Mouse (Mus musculus): ENCODE measurements around the gene Rnd2. TPM values are rescaled to one million over a fixed set of nuclear protein-coding genes. Genes with fewer than 3 reads are reported as not detected.

Gene Rnd2
- polyA plus RNA-seq, 1 experiment from 2014 or later, result 10.3 TPM

DNA sequence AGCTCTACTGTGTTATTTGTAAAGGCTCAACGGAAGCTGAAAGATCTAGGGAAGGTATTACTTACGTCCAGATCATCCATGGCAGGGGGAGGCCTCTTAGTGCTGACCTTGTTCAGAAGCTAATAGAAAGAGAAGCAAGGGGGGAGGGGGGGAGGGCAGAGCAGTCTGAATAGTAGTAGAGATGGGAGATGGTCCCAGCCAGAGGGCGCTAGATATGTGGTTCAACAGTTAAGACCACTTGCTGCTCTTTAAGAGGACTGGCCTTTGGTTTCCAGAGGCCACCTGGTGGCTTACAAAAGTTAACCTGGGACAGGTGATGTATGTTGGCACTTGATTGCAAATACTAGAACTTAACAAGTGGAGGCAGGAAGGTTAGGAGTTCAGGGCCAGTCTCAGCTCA, 45.2 kb upstream of the Rnd2 start:
- H3K4me3 ChIP-seq (replicated peaks; ENCODE audit: low read depth, low read length), result no peak overlapping the region
- H3K36me3 ChIP-seq (ENCODE audit: insufficient read depth, low read length), result no peaks in the 10 kb centered on the region
- no peak overlapping the region for H3K9ac ChIP-seq (ENCODE audit: low read depth, low read length)
- H3K4me1 ChIP-seq (replicated peaks; ENCODE audit: insufficient read depth, low read length), result peaks cover 8% of the 10 kb centered on the region; the same call in 1 of the 2 replicates
- ATAC-seq (replicated peaks; ENCODE audit: low FRiP score, low read depth) (no peak), DNase-seq (ENCODE audit: low spot score) (peak; percentile 51)
- no peaks in the 10 kb centered on the region for H3K9me3 ChIP-seq (replicated peaks; ENCODE audit: low read length)
- H3K4me2 ChIP-seq (ENCODE audit: low read length), result no peak overlapping the region
- peak; percentile 56; the same call in 1 of the 2 replicates for TF ChIP-seq CTCF (IDR thresholded peaks at IDR 0.05; ENCODE audit: low read depth)
- H3K27ac ChIP-seq, result no peak overlapping the region
- WGBS, result 38% methylated on average over 3 of the region's 3 CpGs
- H3K27me3 ChIP-seq (ENCODE audit: insufficient read depth, low read length), result no peaks in the 10 kb centered on the region

DNA sequence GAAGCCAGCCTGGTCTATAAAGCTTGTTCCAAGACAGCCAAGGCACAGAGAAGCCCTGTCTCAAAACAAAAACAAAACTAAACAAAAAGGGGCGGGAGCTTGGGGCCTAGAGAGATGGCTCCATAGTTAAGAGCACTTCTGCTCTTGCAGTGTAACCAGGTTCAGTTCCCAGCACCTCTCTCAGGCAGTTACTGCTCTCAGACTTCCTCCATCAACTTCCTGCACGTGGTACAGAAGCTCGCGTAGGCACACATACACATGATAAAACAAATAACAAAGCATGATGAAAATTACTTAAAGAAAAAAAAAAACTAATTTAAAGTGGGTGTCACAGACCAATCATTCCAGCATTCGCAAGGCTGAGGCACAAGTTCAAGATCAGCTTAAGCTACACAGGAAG, 44.7 kb upstream of the Rnd2 start:
- TF ChIP-seq CTCF (IDR thresholded peaks at IDR 0.05; ENCODE audit: low read depth), result no peak
- ATAC-seq (replicated peaks; ENCODE audit: low FRiP score, low read depth) (no peak), DNase-seq (ENCODE audit: low spot score) (no peak)
- H3K4me1 ChIP-seq (replicated peaks; ENCODE audit: insufficient read depth, low read length), result peaks cover 8% of the 10 kb centered on the region; the same call in 1 of the 2 replicates
- no peak overlapping the region for H3K4me3 ChIP-seq (replicated peaks; ENCODE audit: low read depth, low read length)
- WGBS, result 94% methylated on average over 5 of the region's 5 CpGs
- no peak overlapping the region for H3K4me2 ChIP-seq (ENCODE audit: low read length)
- no peaks in the 10 kb centered on the region for H3K27me3 ChIP-seq (ENCODE audit: insufficient read depth, low read length)
- no peak overlapping the region for H3K9ac ChIP-seq (ENCODE audit: low read depth, low read length)
- H3K27ac ChIP-seq, result no peak overlapping the region
- H3K36me3 ChIP-seq (ENCODE audit: insufficient read depth, low read length), result no peaks in the 10 kb centered on the region
- no peaks in the 10 kb centered on the region for H3K9me3 ChIP-seq (replicated peaks; ENCODE audit: low read length)

DNA sequence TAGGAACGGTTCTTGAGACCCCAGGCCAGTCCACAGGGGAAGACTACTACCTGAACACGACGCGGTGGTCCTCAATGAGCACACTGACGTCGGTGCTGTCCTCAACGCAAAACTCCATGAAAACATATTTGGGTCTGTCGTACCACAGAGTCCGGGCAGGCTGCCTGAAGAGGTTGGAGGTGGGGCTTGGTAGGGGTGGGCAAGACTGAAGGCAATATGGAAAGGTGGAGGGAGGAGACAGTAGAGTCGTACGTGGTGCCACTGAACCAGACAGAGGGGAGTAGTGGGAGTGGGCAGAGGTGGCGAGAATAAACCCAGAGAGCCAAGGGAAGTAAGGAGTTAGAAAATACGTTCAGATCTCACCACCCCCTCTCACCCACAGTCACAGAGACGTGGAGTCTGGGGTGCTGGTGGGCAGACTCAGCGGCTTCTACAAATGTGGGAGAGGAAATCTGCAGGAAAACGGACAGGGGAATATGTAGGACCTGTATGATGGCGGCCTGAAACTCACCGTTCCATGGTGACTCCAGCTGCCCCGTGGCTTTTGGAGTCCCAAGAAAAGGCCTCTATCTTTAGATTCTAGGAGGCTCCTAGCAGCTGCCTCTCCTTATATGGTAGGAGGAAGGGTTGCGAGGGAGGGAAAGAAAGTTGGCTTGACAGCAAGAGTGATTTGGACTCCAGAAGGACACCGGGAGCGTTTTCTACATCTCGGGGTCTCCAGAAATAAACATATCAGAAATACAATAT, 40.5 kb upstream of the Rnd2 start, which contains the start of gene Gm27029:
Gene Gm27029, minus strand, starts transcription at position 692 of the 747 bp plus-strand sequence.
- Histone ChIP-seq H3K9me3 (replicated peaks; ENCODE audit: low read length) (no peaks in the 10 kb centered on the region), H3K27me3 (ENCODE audit: insufficient read depth, low read length) (no peaks in the 10 kb centered on the region), H3K9ac (ENCODE audit: low read depth, low read length) (peak within 1 kb of the TSS; percentile 83), H3K36me3 (ENCODE audit: insufficient read depth, low read length) (0 out of 2 replicates have a peak, but pooled peaks cover 5% of the 10 kb centered on the region), H3K4me1 (replicated peaks; ENCODE audit: insufficient read depth, low read length) (peaks cover 18% of the 10 kb centered on the region; the same call in 1 of the 2 replicates), H3K4me3 (replicated peaks; ENCODE audit: low read depth, low read length) (peak within 1 kb of the TSS; percentile 91), H3K27ac (peak within 1 kb of the TSS; percentile 87), H3K4me2 (ENCODE audit: low read length) (peak within 1 kb of the TSS; percentile 85)
- WGBS, result 3% methylated on average over 23 of the region's 23 CpGs
- DNase-seq (ENCODE audit: low spot score), result peak; percentile 32
- TF ChIP-seq CTCF (IDR thresholded peaks at IDR 0.05; ENCODE audit: low read depth), result no peak
- peak; percentile 47; the same call in 1 of the 2 replicates for ATAC-seq (replicated peaks; ENCODE audit: low FRiP score, low read depth)

DNA sequence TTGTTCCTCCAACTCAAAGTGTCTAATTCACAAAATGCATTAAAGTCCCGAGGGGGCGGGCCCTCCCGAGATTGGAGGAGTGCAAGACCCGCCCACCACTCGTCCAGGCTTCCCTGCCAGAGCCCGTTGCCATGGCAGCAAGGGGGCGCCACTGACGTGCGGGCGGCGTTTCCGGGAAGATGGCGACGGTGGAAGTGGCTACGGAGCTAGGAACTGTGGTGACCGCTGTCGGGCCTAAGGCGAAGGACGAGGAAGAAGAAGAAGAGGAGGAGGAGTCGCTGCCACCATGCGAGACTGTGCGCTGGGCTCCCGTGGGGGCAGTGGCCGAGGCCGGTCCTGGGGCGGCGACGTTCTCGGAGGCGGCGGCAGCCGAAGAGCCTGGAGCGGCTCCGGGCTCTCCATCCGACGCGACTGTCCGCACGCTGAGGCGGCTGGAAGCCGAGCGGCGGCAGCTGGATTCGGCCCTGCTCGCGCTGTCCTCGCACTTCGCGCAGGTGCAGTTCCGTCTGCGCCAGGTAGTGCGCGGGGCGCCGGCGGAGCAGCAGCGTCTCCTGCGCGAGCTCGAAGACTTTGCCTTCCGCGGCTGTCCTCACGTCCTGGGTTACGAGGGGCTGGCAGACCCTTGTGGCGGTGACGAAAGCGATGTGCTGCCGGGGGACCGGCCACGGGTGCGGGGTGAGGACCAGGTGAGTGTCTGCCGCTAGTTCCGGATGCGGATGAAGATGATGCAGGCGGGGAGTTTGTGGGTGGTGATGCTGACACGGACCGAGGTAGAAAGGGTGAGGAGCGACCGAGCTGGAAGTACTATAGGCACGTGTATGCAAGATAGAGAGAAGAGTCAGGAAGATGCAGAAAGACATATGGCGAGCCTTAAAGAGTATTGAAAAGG, 39.6 kb upstream of the Rnd2 start, which contains the start of the genes Rundc1 and Ptges3l:
Gene Rundc1, plus strand, starts transcription at position 161 of the 889 bp plus-strand sequence.
Gene Ptges3l, minus strand, starts transcription at position 409 of the 889 bp plus-strand sequence.
- WGBS, result under 1% methylated on average over 75 of the region's 81 CpGs
- peak; percentile 59 for TF ChIP-seq CTCF (IDR thresholded peaks at IDR 0.05; ENCODE audit: low read depth)
- Histone ChIP-seq H3K9me3 (replicated peaks; ENCODE audit: low read length) (no peaks in the 10 kb centered on the region), H3K36me3 (ENCODE audit: insufficient read depth, low read length) (peaks cover 5% of the 10 kb centered on the region; the same call in 1 of the 2 replicates), H3K27me3 (ENCODE audit: insufficient read depth, low read length) (no peaks in the 10 kb centered on the region), H3K4me2 (ENCODE audit: low read length) (peak within 1 kb of the TSS; percentile 85), H3K4me3 (replicated peaks; ENCODE audit: low read depth, low read length) (peak within 1 kb of the TSS; percentile 91), H3K9ac (ENCODE audit: low read depth, low read length) (peak within 1 kb of the TSS; percentile 83), H3K4me1 (replicated peaks; ENCODE audit: insufficient read depth, low read length) (peaks cover 18% of the 10 kb centered on the region; the same call in 1 of the 2 replicates), H3K27ac (peak within 1 kb of the TSS; percentile 87)
- DNase-seq (ENCODE audit: low spot score), result peak; percentile 99
- peak; percentile 91 for ATAC-seq (replicated peaks; ENCODE audit: low FRiP score, low read depth)

DNA sequence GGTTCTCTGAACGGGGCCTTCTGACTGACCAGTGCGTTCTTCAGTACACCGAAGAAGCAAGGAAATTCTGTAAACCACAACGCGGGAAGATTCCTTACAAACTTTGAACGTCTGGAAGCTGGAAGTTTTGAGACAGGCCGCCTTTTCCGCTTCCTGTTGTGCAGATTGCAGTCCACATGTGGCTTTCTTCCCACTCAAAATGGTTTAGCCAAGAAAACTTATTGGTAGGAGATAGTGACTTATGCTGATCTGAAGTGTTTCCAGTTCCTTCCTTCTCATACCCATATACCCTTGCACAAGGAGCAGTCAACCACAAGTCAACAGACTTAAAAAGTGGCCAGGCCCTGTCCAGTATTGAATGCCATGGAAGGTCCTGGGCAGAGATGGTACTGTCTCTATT, 38.6 kb upstream of the Rnd2 start:
- Histone ChIP-seq H3K9me3 (replicated peaks; ENCODE audit: low read length) (no peaks in the 10 kb centered on the region), H3K36me3 (ENCODE audit: insufficient read depth, low read length) (peaks cover 11% of the 10 kb centered on the region), H3K9ac (ENCODE audit: low read depth, low read length) (0 out of 2 replicates have a peak overlapping the region, but pooled peaks have one; percentile 83), H3K4me1 (replicated peaks; ENCODE audit: insufficient read depth, low read length) (peaks cover 18% of the 10 kb centered on the region; the same call in 1 of the 2 replicates), H3K4me3 (replicated peaks; ENCODE audit: low read depth, low read length) (peak overlapping the region; percentile 91), H3K27me3 (ENCODE audit: insufficient read depth, low read length) (no peaks in the 10 kb centered on the region), H3K27ac (no peak overlapping the region), H3K4me2 (ENCODE audit: low read length) (peak overlapping the region; percentile 85)
- 58% methylated on average over 8 of the region's 8 CpGs for WGBS
- ATAC-seq (replicated peaks; ENCODE audit: low FRiP score, low read depth) (no peak), DNase-seq (ENCODE audit: low spot score) (peak; percentile 4)
- no peak for TF ChIP-seq CTCF (IDR thresholded peaks at IDR 0.05; ENCODE audit: low read depth)

DNA sequence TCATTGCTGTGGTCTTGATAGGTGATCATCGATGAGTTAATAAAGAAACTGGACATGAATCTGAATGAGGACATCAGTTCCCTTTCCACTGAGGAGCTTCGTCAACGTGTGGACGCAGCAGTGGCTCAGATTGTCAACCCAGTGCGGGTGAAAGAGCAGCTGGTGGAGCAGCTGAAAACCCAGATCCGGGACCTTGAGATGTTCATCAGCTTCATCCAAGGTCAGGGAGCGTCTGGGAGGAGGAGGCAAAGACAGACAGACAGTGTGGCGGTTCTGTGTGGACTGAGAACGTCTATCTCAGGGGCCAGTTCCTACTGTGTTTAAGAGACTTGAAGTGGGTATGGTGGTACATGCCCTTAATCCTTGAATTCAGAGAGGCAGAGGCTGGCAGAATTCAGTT, 33.5 kb upstream of the Rnd2 start:
- H3K4me1 ChIP-seq (replicated peaks; ENCODE audit: insufficient read depth, low read length), result peaks cover 3% of the 10 kb centered on the region; the same call in 1 of the 2 replicates
- DNase-seq (ENCODE audit: low spot score) (no peak), ATAC-seq (replicated peaks; ENCODE audit: low FRiP score, low read depth) (no peak)
- H3K4me3 ChIP-seq (replicated peaks; ENCODE audit: low read depth, low read length), result no peak overlapping the region
- H3K4me2 ChIP-seq (ENCODE audit: low read length), result no peak overlapping the region
- H3K9me3 ChIP-seq (replicated peaks; ENCODE audit: low read length), result no peaks in the 10 kb centered on the region
- whole genome bisulfite sequencing, result 92% methylated on average over 9 of the region's 9 CpGs
- TF ChIP-seq CTCF (IDR thresholded peaks at IDR 0.05; ENCODE audit: low read depth), result no peak
- no peaks in the 10 kb centered on the region for H3K27me3 ChIP-seq (ENCODE audit: insufficient read depth, low read length)
- peaks cover 49% of the 10 kb centered on the region for H3K36me3 ChIP-seq (ENCODE audit: insufficient read depth, low read length)
- H3K9ac ChIP-seq (ENCODE audit: low read depth, low read length), result no peak overlapping the region
- no peak overlapping the region for H3K27ac ChIP-seq

All from kidney, postnatal 0 days (tissue).